Mouse (Mus musculus): ENCODE results near the gene Tulp1.
"Not testable (repeated sequence)": the region's sequence is repeated elsewhere in the genome, so short reads cannot be mapped to it uniquely, and the experiment has no call there.

Tulp1 gene

DNA sequence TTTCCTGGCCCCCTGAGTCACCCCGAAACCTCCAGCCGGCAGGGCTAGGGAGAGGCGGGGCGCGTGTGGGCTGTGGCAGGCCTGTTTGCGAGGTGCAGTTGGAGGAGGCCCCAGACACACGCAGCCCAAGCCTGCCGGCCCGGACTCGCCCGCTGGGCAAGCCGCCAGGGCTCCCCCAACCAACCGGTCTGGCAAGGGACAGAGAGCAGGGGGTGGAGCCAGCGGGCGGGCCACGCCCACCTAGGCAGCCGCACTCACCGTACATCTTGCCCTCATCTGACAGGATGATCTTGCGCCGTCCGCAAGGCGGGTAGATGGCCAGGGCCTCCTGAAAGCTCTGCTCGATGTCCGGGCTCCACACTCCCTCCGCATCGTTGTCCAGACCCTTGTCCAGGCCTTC lies 23.9 kb downstream of the Tulp1 start:
- peak; percentile 52 for DNase-seq (ENCODE audit: low read depth, low spot score)

DNA sequence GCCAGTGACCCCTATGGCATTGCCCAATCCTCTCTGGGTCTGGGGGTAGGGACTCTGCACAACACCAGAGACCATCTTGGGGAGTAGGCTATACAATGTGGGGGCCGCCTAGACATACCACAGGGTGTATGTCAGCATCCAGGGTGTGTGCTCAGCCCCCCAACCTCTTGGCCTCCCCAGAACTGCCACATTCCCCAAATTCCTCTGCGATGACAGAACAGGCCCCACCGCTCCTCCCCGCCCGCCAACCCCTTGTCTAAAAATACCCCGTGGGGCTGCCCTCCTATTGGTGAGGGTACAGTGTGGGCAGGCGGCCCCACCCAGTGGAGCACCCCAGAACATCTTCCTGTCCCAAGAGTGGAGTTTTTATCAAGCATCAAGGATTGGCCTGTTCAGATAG lies 24.4 kb downstream of the Tulp1 start:
- no peak for DNase-seq (ENCODE audit: low read depth, low spot score)

DNA sequence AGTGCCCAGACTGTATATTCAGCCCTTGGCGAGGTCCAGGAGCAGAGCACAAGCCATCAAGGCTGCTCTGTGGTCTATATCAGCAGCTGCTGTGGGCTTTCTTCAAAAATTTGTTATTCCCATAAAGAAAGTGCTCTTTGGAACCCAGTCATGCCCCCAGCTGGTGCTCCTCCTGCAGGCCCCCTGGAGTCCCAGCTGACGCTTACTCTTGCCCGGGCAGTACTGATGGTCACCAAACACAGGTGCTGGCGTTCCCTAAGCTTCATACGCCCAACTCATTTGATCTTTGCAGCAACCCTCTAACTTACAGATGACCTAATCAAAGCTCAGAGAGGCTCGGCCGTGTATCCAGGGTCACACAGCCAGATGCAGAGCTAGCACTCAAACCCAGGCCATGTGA lies 27.5 kb downstream of the Tulp1 start:
- DNase-seq (ENCODE audit: low read depth, low spot score): no peak

DNA sequence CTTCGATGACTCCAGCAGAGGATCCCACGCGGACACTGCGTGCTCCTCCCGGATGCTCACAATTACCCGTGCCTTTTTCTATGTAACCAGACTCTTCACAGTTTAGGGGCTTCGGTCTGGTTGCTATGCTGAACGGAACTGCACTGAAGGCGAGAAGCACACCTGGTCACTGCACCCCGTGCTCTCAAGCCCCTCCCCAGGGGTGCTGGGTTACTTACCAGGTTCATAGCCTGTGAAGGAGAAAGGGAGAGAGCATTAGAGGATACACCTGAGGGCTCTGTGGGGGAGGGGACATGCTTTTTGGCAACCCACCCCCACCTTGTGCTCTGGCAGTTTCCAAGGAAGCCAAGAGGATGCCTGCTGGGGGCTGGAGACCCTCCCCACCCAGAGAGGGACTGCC lies 29.8 kb downstream of the Tulp1 start:
- DNase-seq (ENCODE audit: low read depth, low spot score): no peak

DNA sequence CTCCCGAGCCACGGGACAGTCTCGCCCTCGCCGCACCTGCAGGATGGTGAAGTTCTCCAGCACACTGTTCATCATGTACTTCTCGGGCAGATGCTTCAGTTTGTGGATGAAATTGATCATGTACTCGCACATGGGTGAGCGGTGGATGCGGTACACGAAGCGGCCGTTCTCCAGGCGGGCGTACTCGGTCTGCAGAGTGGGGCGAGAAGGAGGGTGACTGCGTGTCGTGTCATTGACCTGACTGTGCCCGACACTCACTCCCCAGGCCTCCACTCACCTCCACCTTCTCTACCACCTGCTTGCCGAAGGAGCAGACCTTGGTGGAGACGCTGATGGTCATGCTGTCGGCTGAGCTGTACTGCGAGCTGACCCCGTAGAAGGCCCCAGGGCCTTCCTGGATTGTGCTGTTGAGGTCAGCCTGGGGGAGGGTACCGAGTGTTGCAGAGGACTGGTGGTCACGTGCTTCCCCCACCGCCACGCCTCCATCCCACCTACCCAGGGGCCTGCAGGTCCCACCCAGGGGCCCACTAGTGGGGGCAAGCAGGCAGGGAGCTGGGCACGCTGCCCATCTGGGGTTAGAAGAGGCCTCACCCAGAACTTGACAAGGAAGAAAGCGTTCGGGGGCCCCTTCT lies 32.0 kb downstream of the Tulp1 start:
- no peak for DNase-seq (ENCODE audit: low read depth, low spot score)

DNA sequence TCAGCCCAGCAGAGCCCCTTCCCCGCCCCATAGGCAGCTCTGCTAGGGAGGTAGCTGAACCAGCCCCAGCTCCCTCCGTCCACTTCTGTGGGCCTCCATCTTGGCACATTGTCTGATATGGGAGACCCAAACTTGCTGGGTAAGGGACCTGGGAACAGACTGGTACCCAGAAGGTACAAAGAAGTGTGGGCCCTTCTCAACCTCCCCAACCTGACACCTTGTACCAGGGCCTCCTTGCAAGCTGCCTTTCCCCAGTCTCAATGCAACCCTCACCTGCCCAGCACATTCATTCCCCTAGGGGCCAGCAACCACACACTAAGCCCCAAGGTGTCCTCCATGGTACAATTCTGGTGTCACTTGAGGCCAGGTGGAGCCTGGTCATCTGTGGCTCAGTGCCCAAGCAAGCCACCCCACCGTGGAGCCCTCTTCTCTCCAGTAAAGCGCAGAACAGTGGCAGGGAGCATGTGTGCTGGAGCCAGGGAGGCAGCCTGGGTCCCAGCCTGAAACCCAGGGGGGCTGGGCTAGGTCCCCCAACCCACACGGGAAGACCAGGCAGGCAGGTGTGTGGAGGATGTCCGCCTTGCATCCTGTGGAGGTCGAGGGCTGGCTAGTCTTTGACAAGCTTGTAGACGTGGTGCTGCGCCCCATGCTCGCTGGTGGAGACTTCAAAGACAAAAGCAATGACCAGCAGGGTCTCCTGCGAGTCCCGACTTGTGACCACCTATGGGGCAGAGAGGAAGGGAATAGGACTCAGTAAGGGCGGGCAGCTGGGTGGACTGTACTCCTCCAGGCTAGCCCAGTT lies 32.7 kb downstream of the Tulp1 start:
- no peak for DNase-seq (ENCODE audit: low read depth, low spot score)

DNA sequence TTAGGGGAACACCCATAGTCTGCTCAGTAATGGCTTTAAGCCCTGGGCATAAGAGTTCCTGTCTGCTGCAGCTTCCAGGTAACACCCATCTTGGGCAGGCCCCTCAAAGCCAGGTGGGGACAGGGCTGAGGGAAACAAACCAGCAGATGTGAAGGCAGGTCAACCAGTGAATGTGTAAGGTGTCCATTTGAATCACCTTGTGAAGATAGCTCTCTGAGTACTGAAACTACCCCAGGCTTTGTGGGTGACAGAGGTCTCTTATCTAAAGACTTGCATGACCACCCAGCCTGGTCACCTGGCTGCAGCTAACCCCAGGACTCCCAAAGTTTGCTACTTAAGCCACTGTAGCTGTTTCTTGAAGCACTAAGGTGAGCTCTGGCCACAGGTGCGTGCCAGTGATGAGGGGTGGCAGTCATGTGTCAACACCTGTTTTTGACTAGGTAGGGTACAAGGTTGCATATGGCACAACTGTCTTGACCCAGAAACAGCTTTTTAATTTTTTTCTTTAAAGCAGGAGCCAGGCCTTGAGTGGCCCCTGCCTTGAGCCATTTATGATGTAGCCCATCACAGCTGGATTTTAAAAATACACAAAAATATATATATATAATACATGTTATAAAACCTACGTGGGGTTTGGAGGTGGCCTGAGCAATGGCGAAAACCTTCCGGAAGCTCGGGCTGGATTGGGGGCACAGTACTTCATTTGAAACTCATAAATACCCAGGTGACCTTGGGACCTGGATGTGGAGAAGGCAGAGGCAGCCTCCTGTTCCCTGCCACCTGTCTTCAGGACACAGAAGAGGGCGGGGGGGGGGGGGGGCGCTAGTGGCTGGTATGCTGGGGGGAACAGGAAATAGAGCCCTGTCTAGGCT lies 33.5 kb downstream of the Tulp1 start:
- no peak for DNase-seq (ENCODE audit: low read depth, low spot score)

DNA sequence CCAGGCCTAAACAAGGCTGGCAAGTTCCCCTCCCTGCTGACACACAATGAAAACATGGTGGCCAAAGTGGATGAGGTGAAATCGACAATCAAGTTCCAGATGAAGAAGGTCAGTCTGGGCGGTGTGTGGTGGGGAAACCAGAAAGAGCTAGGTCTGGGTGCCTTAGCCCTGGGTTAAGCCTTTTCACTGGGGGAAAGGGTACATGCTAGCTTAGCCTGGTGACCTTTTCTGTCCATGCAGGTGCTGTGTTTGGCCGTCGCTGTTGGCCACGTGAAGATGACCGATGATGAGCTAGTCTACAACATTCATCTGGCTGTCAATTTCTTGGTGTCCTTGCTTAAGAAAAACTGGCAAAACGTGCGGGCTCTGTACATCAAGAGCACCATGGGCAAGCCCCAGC lies 34.4 kb downstream of the Tulp1 start:
- not testable (repeated sequence) for DNase-seq (ENCODE audit: low read depth, low spot score)

DNA sequence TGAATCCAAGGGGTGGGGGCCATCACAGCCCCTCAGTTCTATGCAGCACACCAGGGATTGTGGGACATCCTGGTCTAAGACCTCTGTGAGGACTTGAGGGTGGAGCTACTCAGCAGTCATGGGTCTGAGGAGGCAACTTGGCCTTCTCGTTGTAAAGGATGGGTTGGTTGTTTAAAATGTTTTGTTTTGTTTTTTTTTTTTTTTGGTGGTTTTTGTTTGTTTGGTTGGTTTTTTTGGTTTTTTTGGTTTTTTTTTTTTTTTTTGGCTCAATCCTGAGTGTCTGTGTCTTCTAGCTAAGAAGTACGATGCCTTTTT lies 34.8 kb downstream of the Tulp1 start:
- no peak for DNase-seq (ENCODE audit: low read depth, low spot score)

DNA sequence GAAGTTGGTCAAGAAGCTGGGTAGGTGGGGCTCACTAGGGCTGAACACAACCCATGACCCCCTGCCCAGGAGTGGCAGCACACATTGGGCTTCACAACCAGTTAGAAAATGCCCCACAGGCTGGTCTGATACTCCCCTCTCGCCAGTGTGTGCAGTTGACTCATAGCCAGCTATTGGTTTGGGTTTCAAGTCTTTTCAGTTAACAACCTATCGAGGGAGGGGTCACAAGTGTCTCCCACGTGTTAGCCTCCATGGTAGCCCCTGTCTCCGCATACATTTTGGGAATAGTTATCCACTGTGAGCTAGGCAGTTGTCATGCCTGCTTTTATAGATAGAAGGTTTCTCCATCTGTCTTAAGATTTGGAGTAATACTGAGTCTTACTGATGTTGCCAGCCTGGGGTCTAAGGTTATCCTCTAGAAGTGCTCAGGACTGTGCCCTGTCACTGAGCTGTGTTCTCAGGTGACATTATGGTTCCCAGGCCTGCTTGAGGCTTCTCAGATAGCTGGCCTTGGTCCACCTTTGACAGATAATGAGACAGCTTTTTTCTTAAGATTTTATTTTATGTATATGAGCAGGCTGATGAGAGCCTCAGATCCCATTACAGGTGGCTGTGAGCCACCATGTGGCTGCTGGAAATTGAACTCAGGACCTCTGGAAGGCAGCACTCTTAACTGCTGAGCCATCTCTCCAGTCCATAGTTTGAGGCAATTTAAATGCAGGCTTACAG lies 35.4 kb downstream of the Tulp1 start:
- no peak for DNase-seq (ENCODE audit: low read depth, low spot score)

DNA sequence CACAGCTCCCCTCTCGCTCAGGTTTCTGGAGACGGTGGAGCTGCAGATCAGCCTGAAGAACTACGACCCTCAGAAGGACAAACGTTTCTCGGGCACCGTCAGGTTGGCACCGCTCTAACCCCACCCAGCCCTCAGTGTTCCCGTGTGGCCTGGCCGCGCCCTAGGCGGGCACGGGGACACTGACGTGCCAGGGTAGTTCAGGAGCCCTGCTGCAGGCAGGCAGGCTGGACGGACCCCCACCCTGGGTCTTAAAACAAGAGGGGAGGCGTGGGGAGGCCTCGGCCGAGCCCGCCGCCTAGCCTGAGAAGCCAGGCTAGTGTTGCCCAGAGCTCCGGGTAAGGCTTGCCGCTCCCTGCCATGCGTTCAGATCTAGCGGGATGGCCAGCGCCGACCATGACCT lies 36.1 kb downstream of the Tulp1 start:
- DNase-seq (ENCODE audit: low read depth, low spot score): no peak

DNA sequence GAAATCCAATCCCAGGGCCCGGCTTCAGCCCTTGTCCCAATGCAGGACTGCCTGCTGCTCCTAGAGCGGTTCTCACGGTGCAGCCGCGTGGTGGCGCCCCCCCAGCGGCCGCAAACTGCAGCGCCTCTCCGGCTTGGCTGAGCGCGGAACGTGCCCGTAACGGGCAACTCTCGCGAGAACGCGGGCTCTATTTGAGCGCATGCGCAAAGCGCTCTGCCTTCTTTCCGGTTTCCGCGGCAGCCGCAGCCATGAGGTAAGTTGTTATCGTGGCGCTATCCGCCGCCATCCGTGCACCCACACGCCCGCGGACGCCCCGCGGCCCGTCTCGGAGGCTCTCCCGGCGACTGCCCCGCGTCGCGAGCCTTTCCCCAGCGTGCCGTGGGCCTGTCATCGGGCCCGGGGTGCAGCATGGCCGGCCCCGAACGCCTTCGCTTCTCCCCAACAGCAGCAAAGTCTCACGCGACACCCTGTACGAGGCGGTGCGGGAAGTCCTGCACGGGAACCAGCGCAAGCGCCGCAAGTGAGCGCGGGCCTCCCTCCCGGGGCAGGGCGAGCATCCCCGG lies 36.6 kb downstream of the Tulp1 start, which contains the start of gene Rpl10a:
TSS of gene Rpl10a (plus strand) at position 106 of the 563 bp plus-strand sequence.
- peak; percentile 97 for DNase-seq (ENCODE audit: low read depth, low spot score)

DNA sequence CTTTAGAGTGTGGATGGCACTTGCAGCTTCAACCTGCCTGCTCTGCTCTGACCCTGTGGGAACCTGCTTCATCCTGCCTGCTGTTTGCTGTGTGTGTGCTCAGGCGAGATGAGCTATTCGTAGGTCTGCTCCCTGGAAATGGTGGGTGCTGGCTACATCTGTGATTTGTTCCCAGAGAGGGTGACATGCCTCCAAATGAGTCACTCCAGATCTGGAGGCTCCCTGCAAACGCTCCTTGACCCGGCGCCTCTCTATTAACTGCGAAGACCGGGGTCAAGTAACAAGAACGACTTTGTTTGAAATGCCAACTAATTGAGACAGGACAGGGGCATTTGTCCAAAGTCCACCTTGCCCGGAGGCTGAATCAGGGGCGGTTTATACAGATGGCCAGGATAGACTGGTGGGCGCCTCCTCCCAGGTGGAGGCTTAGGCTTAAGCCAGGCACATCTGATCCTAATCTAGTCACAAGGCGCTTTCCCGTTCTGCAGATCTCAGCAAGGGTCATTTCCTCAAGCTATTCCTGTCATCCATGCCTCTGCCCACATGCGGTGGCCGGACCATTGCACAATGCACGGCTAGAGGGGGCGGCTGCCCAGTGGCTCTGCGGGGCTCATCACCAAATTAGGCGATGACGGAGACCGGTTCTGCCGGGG lies 37.2 kb downstream of the Tulp1 start:
- peak; percentile 85 for DNase-seq (ENCODE audit: low read depth, low spot score)

DNA sequence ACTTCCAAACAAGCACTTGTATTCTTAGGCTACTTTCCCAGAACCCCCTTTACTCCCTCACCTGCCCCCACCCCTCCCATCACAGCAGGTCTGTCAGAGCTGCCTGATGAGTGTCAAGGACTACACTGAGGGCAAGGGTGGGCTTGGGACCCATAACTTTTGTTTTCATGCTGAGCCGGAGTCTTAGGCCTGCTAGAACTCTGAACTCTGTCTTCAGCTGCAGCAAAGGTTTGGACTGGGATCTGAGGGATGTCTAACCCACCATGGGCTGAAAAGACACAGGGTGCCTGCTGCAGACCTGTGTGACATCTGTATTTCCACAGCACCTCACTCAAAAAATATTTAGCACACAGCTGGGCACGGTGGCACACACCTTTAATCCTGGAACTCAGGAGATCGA lies 38.1 kb downstream of the Tulp1 start:
- no peak for DNase-seq (ENCODE audit: low read depth, low spot score)

DNA sequence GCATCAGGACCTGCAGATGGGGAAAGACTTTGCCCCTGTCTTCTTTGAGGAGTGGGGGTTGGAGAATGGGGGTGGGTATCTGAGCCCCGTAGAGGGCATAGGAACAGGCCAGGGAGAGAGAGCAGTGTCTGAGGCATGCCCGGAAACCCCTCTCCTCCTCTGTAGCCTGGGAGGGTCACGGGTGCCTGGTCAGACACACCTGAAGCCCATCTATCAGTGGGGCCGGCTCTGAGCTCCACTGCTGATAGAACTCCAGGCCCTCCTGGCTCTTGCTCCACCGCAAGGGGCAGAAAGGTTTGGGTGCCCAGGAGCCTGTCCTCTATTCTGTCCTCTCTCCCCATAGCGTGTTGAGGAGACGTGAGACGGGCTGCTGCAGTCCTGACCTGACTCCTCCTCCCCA lies 39.3 kb downstream of the Tulp1 start:
- no peak for DNase-seq (ENCODE audit: low read depth, low spot score)

DNA sequence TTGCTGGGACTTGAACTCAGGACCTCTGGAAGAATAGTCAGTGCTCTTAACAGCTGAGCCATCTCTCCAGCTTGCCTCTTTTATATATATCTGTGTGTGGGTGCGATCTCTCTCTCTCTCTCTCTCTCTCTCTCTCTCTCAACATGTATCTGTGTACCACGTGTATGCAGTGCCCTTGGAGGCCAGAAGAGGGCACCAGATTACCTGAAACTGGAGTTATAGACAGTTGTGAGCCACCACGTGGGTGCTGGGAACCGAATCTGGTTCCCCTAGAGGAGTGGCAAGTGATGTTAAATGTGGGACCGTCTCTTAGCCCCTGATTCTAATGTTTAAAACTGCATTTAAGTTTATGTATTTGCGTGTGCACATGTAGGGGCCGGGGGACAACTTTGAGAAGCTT lies 40.6 kb downstream of the Tulp1 start:
- DNase-seq (ENCODE audit: low read depth, low spot score): not testable (repeated sequence)

DNA sequence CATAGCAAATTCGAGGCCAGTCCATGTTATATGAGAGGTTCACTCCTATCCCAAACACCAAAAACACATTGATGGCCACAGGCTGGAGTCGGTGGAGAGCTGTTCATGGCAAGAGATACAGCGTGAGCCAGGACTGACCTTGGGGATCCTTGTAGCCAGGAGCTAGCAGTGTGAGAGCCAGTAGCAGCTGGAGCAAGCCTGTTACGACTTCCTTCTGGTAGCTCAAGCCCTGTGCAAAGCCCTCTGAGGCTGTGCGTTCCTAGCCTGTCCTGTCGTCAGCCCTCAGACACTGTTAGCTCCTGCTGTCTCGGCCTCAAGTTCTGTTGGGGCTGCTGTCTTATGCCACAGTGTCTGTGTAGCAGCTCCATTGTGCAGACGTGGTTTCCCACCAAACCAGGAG lies 41.2 kb downstream of the Tulp1 start:
- no peak for DNase-seq (ENCODE audit: low read depth, low spot score)

DNA sequence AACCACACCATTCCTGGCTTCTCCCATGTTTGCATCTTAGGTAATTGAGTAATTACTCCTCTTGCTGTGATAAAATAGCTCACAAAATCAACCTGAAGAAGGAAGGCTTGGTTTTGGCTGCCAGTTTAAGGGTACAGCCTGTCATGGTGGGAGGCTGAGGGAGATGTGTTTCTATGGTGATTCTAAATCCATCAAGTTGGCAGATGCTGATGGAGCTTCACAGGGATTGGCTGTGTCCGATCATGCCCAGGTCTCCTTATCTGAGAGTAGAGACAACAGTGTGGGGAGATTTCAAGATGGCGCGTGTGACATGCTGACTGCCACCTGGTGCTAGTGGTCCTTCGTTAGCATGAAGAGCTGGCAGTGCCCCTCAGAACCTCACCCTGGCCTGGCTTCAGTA lies 43.3 kb downstream of the Tulp1 start:
- peak; percentile 53 for DNase-seq (ENCODE audit: low read depth, low spot score)

DNA sequence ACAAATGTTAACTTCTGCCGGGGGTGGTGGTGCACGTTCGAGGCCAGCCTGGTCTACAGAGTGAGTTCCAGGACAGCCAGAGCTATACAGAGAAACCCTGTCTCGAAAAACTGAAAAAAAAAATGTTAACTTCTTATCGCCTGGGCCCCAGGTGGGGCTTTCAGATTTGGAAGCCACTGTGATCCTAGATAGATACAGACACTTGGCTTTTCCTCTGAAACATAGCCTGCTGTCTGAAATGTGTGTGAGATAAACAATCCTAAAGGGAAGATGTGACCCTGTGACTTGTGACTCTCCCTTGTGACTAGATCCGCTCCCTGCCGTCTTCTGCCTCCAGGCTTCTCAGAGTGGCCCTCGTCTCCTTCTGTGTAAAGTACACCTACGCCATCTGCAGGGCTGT lies 47.3 kb downstream of the Tulp1 start:
- DNase-seq (ENCODE audit: low read depth, low spot score): no peak

DNA sequence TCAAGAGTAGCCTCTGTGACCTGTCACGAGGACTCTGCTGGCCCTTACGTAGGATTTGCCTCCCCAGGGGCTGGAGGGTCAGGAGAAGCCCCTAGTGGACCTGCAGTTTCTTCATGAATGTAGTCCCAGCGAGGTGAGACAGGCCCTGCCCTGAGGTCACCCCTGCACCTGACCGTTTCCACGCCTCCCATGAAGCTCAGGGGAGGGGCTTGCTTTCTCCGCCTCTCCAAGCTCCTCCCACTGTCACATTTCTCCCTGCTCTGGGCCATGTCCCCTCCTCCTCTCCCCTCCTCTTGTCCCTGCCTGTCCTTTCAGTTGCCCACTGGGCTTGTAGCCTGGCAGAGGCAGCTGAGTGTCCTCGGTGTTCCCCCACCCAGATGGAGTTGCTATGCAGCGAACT lies 47.9 kb downstream of the Tulp1 start:
- no peak for DNase-seq (ENCODE audit: low read depth, low spot score)

DNA sequence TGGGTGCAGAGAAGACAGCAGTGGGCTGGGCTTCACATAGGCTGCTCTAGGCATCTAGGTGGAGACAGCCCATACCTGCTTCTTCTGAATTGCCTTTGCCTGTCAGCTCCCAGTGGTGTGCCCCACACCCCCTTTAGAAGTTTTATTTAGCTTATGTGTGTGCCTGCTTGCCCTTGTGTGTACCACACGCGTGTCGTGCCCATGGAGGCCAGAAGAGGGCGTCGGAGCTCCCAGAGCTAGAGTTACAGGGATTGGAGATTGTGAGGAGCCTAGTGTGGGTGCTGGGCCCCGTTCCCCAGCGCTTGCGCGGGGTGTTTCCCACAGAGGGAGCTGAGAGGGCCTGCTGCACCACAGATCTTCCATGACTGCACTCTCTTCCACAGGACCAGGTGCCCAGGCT lies 48.5 kb downstream of the Tulp1 start:
- DNase-seq (ENCODE audit: low read depth, low spot score): no peak
